Mouse (Mus musculus) bone marrow macrophage, adult 2 months (primary cell): Measurements from ENCODE around the gene Dnajb8.

Experiments used
- CTCF ChIP-seq: IDR thresholded peaks from 2 replicates; pipeline ENCODE4 v1.5.1; 2012; ENCODE audit warnings: low read depth, mild to moderate bottlenecking, low read length, moderate library complexity
- POLR2A ChIP-seq: IDR thresholded peaks from 2 replicates; pipeline ENCODE4 v1.6.1; 2012; ENCODE audit warnings: mild to moderate bottlenecking, low read depth, low read length, borderline replicate concordance

GRCm38 (mm10) chr6:88262160-88262559 is 40.1 kb downstream of the Dnajb8 start:
- TF ChIP-seq CTCF (no peak), POLR2A (no peak)
